Mouse (Mus musculus): Measurements from ENCODE around the gene Dnajc4. TPM values are rescaled to one million over a fixed set of nuclear protein-coding genes. Genes with fewer than 3 reads are reported as not detected.

Gene Dnajc4
- polyA plus RNA-seq, 1 experiment from 2014 or later = 12.7 TPM

DNA sequence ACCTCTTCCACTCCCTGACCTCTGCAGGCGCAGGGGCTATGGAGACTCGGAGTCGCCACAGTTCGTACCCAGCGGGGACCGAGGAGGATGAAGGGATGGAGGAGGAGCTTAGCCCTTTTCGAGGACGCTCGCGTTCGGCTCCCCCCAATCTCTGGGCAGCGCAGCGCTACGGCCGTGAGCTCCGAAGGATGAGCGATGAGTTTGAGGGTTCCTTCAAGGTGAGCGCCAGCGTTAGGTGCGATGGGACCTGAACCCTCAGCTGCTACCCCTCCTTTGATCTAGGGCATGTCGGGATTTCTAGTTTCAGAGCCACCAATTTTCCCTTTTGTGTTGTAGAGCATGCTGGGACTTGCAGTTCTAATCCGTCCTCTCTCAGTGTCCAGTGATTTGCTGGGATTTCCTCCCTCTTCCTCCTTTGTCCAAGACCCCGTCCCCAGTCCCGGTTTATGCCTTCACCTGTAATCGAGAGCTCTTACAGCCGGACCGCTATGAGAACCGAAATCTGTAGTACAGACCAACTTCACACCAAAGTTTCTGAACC is 41.7 kb downstream of the Dnajc4 start:
- peaks cover 51% of the 10 kb centered on the region for H3K4me1 ChIP-seq
- WGBS (ENCODE audit: insufficient replicate concordance) = under 1% methylated on average over 28 of the region's 28 CpGs

GRCm38 (mm10) chr19:6949951-6950350 is 42.4 kb downstream of the Dnajc4 start:
- H3K9ac ChIP-seq = no peak overlapping the region
- no peak for ATAC-seq
- WGBS (ENCODE audit: insufficient replicate concordance) = 63% methylated on average over 5 of the region's 5 CpGs
- no peaks in the 10 kb centered on the region for H3K27me3 ChIP-seq (replicated peaks)
- peaks cover 36% of the 10 kb centered on the region for H3K36me3 ChIP-seq
- H3K27ac ChIP-seq = no peak overlapping the region; the same call in 1 of the 2 replicates
- peaks cover 51% of the 10 kb centered on the region for H3K4me1 ChIP-seq
- H3K4me3 ChIP-seq = peak overlapping the region; percentile 70
- H3K4me2 ChIP-seq = peak overlapping the region; percentile 99
- H3K9me3 ChIP-seq (replicated peaks) = no peaks in the 10 kb centered on the region

More for the DNA sequence above, 41.7 kb downstream of the Dnajc4 start:
- Histone ChIP-seq H3K9me3 (replicated peaks) (no peaks in the 10 kb centered on the region), H3K27me3 (replicated peaks) (no peaks in the 10 kb centered on the region), H3K4me2 (peak overlapping the region; percentile 99), H3K36me3 (peaks cover 37% of the 10 kb centered on the region), H3K9ac (peak overlapping the region; percentile 81), H3K27ac (peak overlapping the region; percentile 93), H3K4me3 (peak overlapping the region; percentile 70)
- peak; percentile 31 for ATAC-seq

GRCm38 (mm10) chr19:6949532-6949931 is 42.8 kb downstream of the Dnajc4 start:
- no peak overlapping the region for H3K27ac ChIP-seq
- H3K27me3 ChIP-seq (replicated peaks) = no peaks in the 10 kb centered on the region
- no peak overlapping the region for H3K9ac ChIP-seq
- peaks cover 51% of the 10 kb centered on the region for H3K4me1 ChIP-seq
- H3K4me2 ChIP-seq = 0 out of 2 replicates have a peak overlapping the region, but pooled peaks have one; percentile 99
- H3K9me3 ChIP-seq (replicated peaks) = no peaks in the 10 kb centered on the region
- ATAC-seq = no peak
- H3K36me3 ChIP-seq = peaks cover 36% of the 10 kb centered on the region
- H3K4me3 ChIP-seq = no peak overlapping the region
- 84% methylated on average over 5 of the region's 5 CpGs for WGBS (ENCODE audit: insufficient replicate concordance)

- Histone ChIP-seq H3K4me2 (no peak overlapping the region), H3K9ac (no peak overlapping the region), H3K4me3 (no peak overlapping the region), H3K9me3 (replicated peaks) (no peaks in the 10 kb centered on the region), H3K27me3 (replicated peaks) (no peaks in the 10 kb centered on the region), H3K27ac (peak overlapping the region; percentile 31; the same call in 1 of the 2 replicates), H3K4me1 (peaks cover 53% of the 10 kb centered on the region), H3K36me3 (peaks cover 28% of the 10 kb centered on the region)
- WGBS (ENCODE audit: insufficient replicate concordance) = 69% methylated on average over 4 of the region's 4 CpGs
- no peak for ATAC-seq
Observed at GRCm38 (mm10) chr19:6948186-6948585, 44.2 kb downstream of the Dnajc4 start.

DNA sequence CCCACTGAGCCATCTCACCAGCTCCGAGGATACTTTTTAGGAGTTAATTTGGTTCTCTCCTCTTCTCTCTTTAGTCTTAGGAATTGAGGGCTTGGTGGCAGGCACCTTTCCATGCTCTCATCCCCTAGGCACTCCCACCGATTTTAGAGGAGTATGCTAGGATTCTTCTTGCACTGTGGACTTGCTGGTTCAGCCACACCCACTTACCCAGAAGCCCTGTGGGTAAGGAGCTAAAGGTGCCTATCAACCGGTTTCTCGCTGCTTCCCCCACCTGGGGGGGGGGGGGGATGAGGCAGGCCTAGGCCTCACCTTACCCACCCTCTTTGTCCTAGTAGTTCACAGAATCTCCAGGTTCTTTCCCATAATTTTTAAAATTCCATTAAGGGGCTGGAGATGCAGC is 44.6 kb downstream of the Dnajc4 start:
- Histone ChIP-seq H3K36me3 (peaks cover 26% of the 10 kb centered on the region), H3K27me3 (replicated peaks) (no peaks in the 10 kb centered on the region), H3K4me2 (no peak overlapping the region), H3K27ac (peak overlapping the region; percentile 31; the same call in 1 of the 2 replicates), H3K9me3 (replicated peaks) (no peaks in the 10 kb centered on the region), H3K9ac (no peak overlapping the region), H3K4me3 (no peak overlapping the region), H3K4me1 (peaks cover 53% of the 10 kb centered on the region)
- WGBS (ENCODE audit: insufficient replicate concordance) = 53% methylated on average over 4 of the region's 4 CpGs
- no peak for ATAC-seq

DNA sequence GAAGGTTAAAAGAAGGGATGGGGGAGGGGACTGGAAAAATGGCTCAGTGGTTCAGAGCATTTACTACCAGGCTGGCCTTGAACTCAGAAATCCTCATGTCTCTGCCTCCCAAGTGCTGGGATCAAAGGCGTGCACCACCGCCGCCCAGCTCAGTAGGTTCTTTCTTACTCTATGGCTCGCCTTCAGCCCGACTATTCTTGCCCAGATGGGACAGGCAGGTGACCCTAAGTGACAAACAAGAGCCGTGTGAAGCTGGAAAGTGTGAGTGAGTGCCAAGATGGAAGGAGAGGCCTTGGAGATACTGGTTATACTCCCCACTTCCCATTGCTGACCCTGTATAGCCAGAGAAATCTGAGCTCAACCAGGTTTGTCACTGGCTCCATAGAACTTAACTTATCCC is 48.7 kb downstream of the Dnajc4 start:
- H3K36me3 ChIP-seq = peaks cover 26% of the 10 kb centered on the region
- no peak overlapping the region for H3K4me3 ChIP-seq
- WGBS (ENCODE audit: insufficient replicate concordance) = 90% methylated on average over 6 of the region's 6 CpGs
- H3K9ac ChIP-seq = no peak overlapping the region
- H3K4me2 ChIP-seq = no peak overlapping the region
- no peaks in the 10 kb centered on the region for H3K9me3 ChIP-seq (replicated peaks)
- no peak for ATAC-seq
- no peak overlapping the region for H3K27ac ChIP-seq
- peaks cover 37% of the 10 kb centered on the region for H3K4me1 ChIP-seq
- no peaks in the 10 kb centered on the region for H3K27me3 ChIP-seq (replicated peaks)

GRCm38 (mm10) chr19:6942764-6943163 is 49.6 kb downstream of the Dnajc4 start:
- H3K9ac ChIP-seq = peak overlapping the region; percentile 86
- peak overlapping the region; percentile 94 for H3K27ac ChIP-seq
- H3K4me3 ChIP-seq = peak overlapping the region; percentile 88
- peaks cover 8% of the 10 kb centered on the region for H3K27me3 ChIP-seq (replicated peaks)
- WGBS (ENCODE audit: insufficient replicate concordance) = 21% methylated on average over 5 of the region's 5 CpGs
- no peaks in the 10 kb centered on the region for H3K9me3 ChIP-seq (replicated peaks)
- peaks cover 32% of the 10 kb centered on the region for H3K4me1 ChIP-seq
- peak; percentile 14 for ATAC-seq
- peaks cover 22% of the 10 kb centered on the region for H3K36me3 ChIP-seq
- H3K4me2 ChIP-seq = peak overlapping the region; percentile 98

- peak; percentile 91 for ATAC-seq
- Histone ChIP-seq H3K27ac (peak within 1 kb of the TSS; percentile 94), H3K4me1 (peaks cover 30% of the 10 kb centered on the region), H3K9me3 (replicated peaks) (no peaks in the 10 kb centered on the region), H3K36me3 (peaks cover 22% of the 10 kb centered on the region), H3K4me3 (peak within 1 kb of the TSS; percentile 88), H3K27me3 (replicated peaks) (peaks cover 11% of the 10 kb centered on the region), H3K9ac (peak within 1 kb of the TSS; percentile 86), H3K4me2 (peak within 1 kb of the TSS; percentile 98)
- under 1% methylated on average over 27 of the region's 27 CpGs for WGBS (ENCODE audit: insufficient replicate concordance)
Observed at GRCm38 (mm10) chr19:6942249-6942691, 50.1 kb downstream of the Dnajc4 start, which contains the start of gene Gpr137. TSS of gene Gpr137 (minus strand) at chr19:6942480.

GRCm38 (mm10) chr19:6941372-6942248 is 50.8 kb downstream of the Dnajc4 start, which contains the start of gene Bad:
TSS of gene Bad (plus strand) at chr19:6941861.
- H3K9ac ChIP-seq = peak within 1 kb of the TSS; percentile 86
- peak within 1 kb of the TSS; percentile 94 for H3K27ac ChIP-seq
- H3K4me3 ChIP-seq = peak within 1 kb of the TSS; percentile 88
- peaks cover 11% of the 10 kb centered on the region for H3K27me3 ChIP-seq (replicated peaks)
- no peaks in the 10 kb centered on the region for H3K9me3 ChIP-seq (replicated peaks)
- peak within 1 kb of the TSS; percentile 98 for H3K4me2 ChIP-seq
- peaks cover 18% of the 10 kb centered on the region for H3K36me3 ChIP-seq
- ATAC-seq = peak; percentile 74
- H3K4me1 ChIP-seq = peaks cover 30% of the 10 kb centered on the region
- under 1% methylated on average over 83 of the region's 83 CpGs for WGBS (ENCODE audit: insufficient replicate concordance)

GRCm38 (mm10) chr19:6940396-6941351 is 51.7 kb downstream of the Dnajc4 start:
- Histone ChIP-seq H3K4me3 (peak overlapping the region; percentile 88), H3K4me2 (peak overlapping the region; percentile 98), H3K9me3 (replicated peaks) (no peaks in the 10 kb centered on the region), H3K27me3 (replicated peaks) (peaks cover 19% of the 10 kb centered on the region), H3K27ac (peak overlapping the region; percentile 94), H3K36me3 (peaks cover 12% of the 10 kb centered on the region), H3K9ac (peak overlapping the region; percentile 86), H3K4me1 (peaks cover 30% of the 10 kb centered on the region)
- WGBS (ENCODE audit: insufficient replicate concordance) = 27% methylated on average over 28 of the region's 29 CpGs
- ATAC-seq = no peak

Measured in liver, embryonic 12.5 days (tissue).